In genomic region chr2:62706313-62706712, GRCm38 (mm10) we compare ENCODE assay signal across 21 mouse cellular contexts. TPM values are rescaled to one million over a fixed set of nuclear protein-coding genes. Genes with fewer than 3 reads are reported as not detected.
DNase-seq lines count a peak whose midpoint lies in the region; ATAC-seq and TF ChIP-seq lines count a peak whose summit lies in the region.
"Had no signal": no experiment of that assay in that cellular context is flagged by ENCODE, and none has a peak within 500 bp of the region (broad histone marks: within the 10 kb centered on the region; RNA-seq: fewer than 3 reads in every experiment).

No protein-coding gene starts in this region.

- H3K9me3 ChIP-seq in liver, postnatal 0 days (ENCODE audit: low read length) = no peaks in the 10 kb centered on the region
- H3K9me3 ChIP-seq: embryonic facial prominence, embryonic 12.5 days; embryonic facial prominence, embryonic 15.5 days; forebrain, embryonic 12.5 days; forebrain, embryonic 15.5 days; hindbrain, embryonic 12.5 days; hindbrain, embryonic 15.5 days had no signal

- no peak overlapping the region for H3K4me3 ChIP-seq in liver, postnatal 0 days (ENCODE audit: low read depth, low read length)
- H3K4me3 ChIP-seq: embryonic facial prominence, embryonic 12.5 days; embryonic facial prominence, embryonic 15.5 days; forebrain, embryonic 12.5 days; forebrain, embryonic 15.5 days; heart, adult 2 months; hindbrain, embryonic 12.5 days; hindbrain, embryonic 15.5 days had no signal

- 0 out of 2 replicates have a peak, but pooled peaks have one; percentile 21 for ATAC-seq in liver, postnatal 0 days
- ATAC-seq in megakaryocyte, adult 5-6 weeks (ENCODE audit: poor library complexity, severe bottlenecking) = peak; percentile 83
- ATAC-seq: CD4-positive, CD25-positive, alpha-beta regulatory T cell, adult 4 months; forebrain, embryonic 15.5 days had no signal

- DNase-seq in liver, postnatal 0 days = no peak
- DNase-seq in liver (no peak), adipocyte (ENCODE audit: low spot score) (peak; percentile 4)
- DNase-seq in heart, adult 8-10 months (ENCODE audit: low spot score) = no peak
- no peak for DNase-seq in layer of hippocampus, adult 8-10 months (ENCODE audit: low spot score in 2 of 2)
- DNase-seq: adrenal gland, adult 8-10 months; adrenal gland, postnatal 25 days; cerebellum, adult 11-12 months; cerebellum, adult 8-10 months; cerebellum, postnatal 14 days; gastrocnemius, postnatal 25 days; heart, adult 2 months had no signal

- no peak overlapping the region for H3K4me2 ChIP-seq in liver, postnatal 0 days (ENCODE audit: low read depth, low read length)
- H3K4me2 ChIP-seq: embryonic facial prominence, embryonic 12.5 days; embryonic facial prominence, embryonic 15.5 days; forebrain, embryonic 12.5 days; forebrain, embryonic 15.5 days; heart, embryonic 11.5 days; hindbrain, embryonic 12.5 days; hindbrain, embryonic 15.5 days had no signal

- no peaks in the 10 kb centered on the region for H3K36me3 ChIP-seq in liver, postnatal 0 days (replicated peaks; ENCODE audit: insufficient read depth, low read length)
- H3K36me3 ChIP-seq: embryonic facial prominence, embryonic 12.5 days; embryonic facial prominence, embryonic 15.5 days; forebrain, embryonic 12.5 days; forebrain, embryonic 15.5 days; hindbrain, embryonic 12.5 days had no signal

- no peaks in the 10 kb centered on the region for H3K4me1 ChIP-seq in liver, postnatal 0 days (ENCODE audit: insufficient read depth)
- H3K4me1 ChIP-seq: embryonic facial prominence, embryonic 12.5 days; embryonic facial prominence, embryonic 15.5 days; forebrain, embryonic 12.5 days; forebrain, embryonic 15.5 days; hindbrain, embryonic 12.5 days; hindbrain, embryonic 15.5 days had no signal

- H3K27ac ChIP-seq in liver, postnatal 0 days (ENCODE audit: low read depth) = no peak overlapping the region
- H3K27ac ChIP-seq: embryonic facial prominence, embryonic 12.5 days; embryonic facial prominence, embryonic 15.5 days; forebrain, embryonic 12.5 days; forebrain, embryonic 15.5 days; heart, adult 2 months; hindbrain, embryonic 12.5 days; hindbrain, embryonic 15.5 days had no signal

- TF ChIP-seq CTCF in liver, postnatal 0 days (IDR thresholded peaks at IDR 0.05; ENCODE audit: low read depth) = no peak

- no peaks in the 10 kb centered on the region for H3K27me3 ChIP-seq in liver, postnatal 0 days (ENCODE audit: insufficient read depth, low read length)
- H3K27me3 ChIP-seq: embryonic facial prominence, embryonic 12.5 days; embryonic facial prominence, embryonic 15.5 days; forebrain, embryonic 12.5 days; forebrain, embryonic 15.5 days; hindbrain, embryonic 12.5 days; hindbrain, embryonic 15.5 days had no signal

- 54% methylated on average over 3 of the region's 3 CpGs for WGBS in liver, postnatal 0 days (ENCODE audit: insufficient replicate concordance)

- no peak for TF ChIP-seq EP300 in liver, postnatal 0 days (IDR thresholded peaks at IDR 0.05; ENCODE audit: low read depth)

- H3K9ac ChIP-seq in liver, postnatal 0 days (replicated peaks) = no peak overlapping the region
- H3K9ac ChIP-seq: embryonic facial prominence, embryonic 12.5 days; embryonic facial prominence, embryonic 15.5 days; forebrain, embryonic 12.5 days; forebrain, embryonic 15.5 days; hindbrain, embryonic 12.5 days; hindbrain, embryonic 15.5 days had no signal

RNA-seq across cellular contexts. Expression of gene Gca, which starts 42.2 kb away (rescaled TPM):
- 5.1 and 5.2 TPM in 2 replicates for polyA plus RNA-seq in liver, postnatal 0 days (2015; fragmentation: Nextera tagmentation; extraction: Ambion mirVana)
- total RNA-seq in megakaryocyte, adult 5-6 weeks (2015) = 22.8 and 31.9 TPM in 2 replicates
- total RNA-seq in megakaryocyte, adult 5-6 weeks (2017) = 12.0 and 13.7 TPM in 2 replicates
- 10 to 100 TPM; 19.5 to 37.3 (median 27.3) TPM for total RNA-seq in heart, adult 8-10 months (2022)
- 10 to 100 TPM; 10.9 to 20.0 (median 13.0) TPM for total RNA-seq in layer of hippocampus, adult 8-10 months (2022)
